Mouse (Mus musculus): ENCODE measurements around the gene Ndufv3. TPM values are rescaled to one million over a fixed set of nuclear protein-coding genes. Genes with fewer than 3 reads are reported as not detected.

Ndufv3 gene
- total and polyA plus RNA-seq, 3 experiments: 158 to 1,046 (median 189) TPM

Other genes starting within 250 kb of the Ndufv3 start
- gene Rsph1, start 242.7 kb upstream of the Ndufv3 start, total RNA-seq (2012; rRNA removed): 1.3 and 2.0 TPM in 2 replicates
- 1 to 10 TPM in 1 of 2 experiments, not detected in 1; 3.6 TPM for gene Rsph1, start 242.7 kb upstream of the Ndufv3 start, polyA plus RNA-seq (2012; ENCODE audit: insufficient read depth in 1 of 2, insufficient read length in 2 of 2, low read depth in 1 of 2, low replicate concordance in 2 of 2, missing spikeins in 1 of 2)
- gene Slc37a1, start 233.3 kb upstream of the Ndufv3 start, total RNA-seq (2012; rRNA removed): 10.3 and 15.0 TPM in 2 replicates
- gene Slc37a1, start 233.3 kb upstream of the Ndufv3 start, polyA plus RNA-seq (2012; ENCODE audit: insufficient read depth in 1 of 2, insufficient read length in 2 of 2, low read depth in 1 of 2, low replicate concordance in 2 of 2, missing spikeins in 1 of 2): 10 to 100 TPM in 1 of 2 experiments, not detected in 1; 14.2 TPM
- 0.20 TPM in 1 of 2 replicates, not detected in the other for gene Pde9a, start 133.9 kb upstream of the Ndufv3 start, total RNA-seq (2012; rRNA removed)
- gene Pde9a, start 133.9 kb upstream of the Ndufv3 start, polyA plus RNA-seq (2012; ENCODE audit: insufficient read depth in 1 of 2, insufficient read length in 2 of 2, low read depth in 1 of 2, low replicate concordance in 2 of 2, missing spikeins in 1 of 2): under 1 TPM in 1 of 2 experiments, not detected in 1; 0.56 TPM
- 104 and 118 TPM in 2 replicates for gene Wdr4, start 135 bp upstream of the Ndufv3 start, total RNA-seq (2012; rRNA removed)
- gene Wdr4, start 135 bp upstream of the Ndufv3 start, polyA plus RNA-seq (2012; ENCODE audit: insufficient read depth in 1 of 2, insufficient read length in 2 of 2, low read depth in 1 of 2, low replicate concordance in 2 of 2, missing spikeins in 1 of 2): 100 to 1,000 TPM in 1 of 2 experiments, not detected in 1; 109 TPM
- gene Pknox1, start 44.6 kb downstream of the Ndufv3 start, total RNA-seq (2012; rRNA removed): 13.2 and 16.1 TPM in 2 replicates
- gene Pknox1, start 44.6 kb downstream of the Ndufv3 start, polyA plus RNA-seq (2012; ENCODE audit: insufficient read depth in 1 of 2, insufficient read length in 2 of 2, low read depth in 1 of 2, low replicate concordance in 2 of 2, missing spikeins in 1 of 2): 10 to 100 TPM; 13.6 to 34.1 TPM
- gene Cbs, start 117.1 kb downstream of the Ndufv3 start, total RNA-seq (2012; rRNA removed): 11.2 and 13.7 TPM in 2 replicates
- gene Cbs, start 117.1 kb downstream of the Ndufv3 start, polyA plus RNA-seq (2012; ENCODE audit: insufficient read depth in 1 of 2, insufficient read length in 2 of 2, low read depth in 1 of 2, low replicate concordance in 2 of 2, missing spikeins in 1 of 2): 10 to 100 TPM in 1 of 2 experiments, not detected in 1; 16.8 TPM
- gene U2af1, start 138.8 kb downstream of the Ndufv3 start, total RNA-seq (2012; rRNA removed): 211 and 214 TPM in 2 replicates
- gene U2af1, start 138.8 kb downstream of the Ndufv3 start, polyA plus RNA-seq (2012; ENCODE audit: insufficient read depth in 1 of 2, insufficient read length in 2 of 2, low read depth in 1 of 2, low replicate concordance in 2 of 2, missing spikeins in 1 of 2): 100 to 1,000 TPM; 498 to 928 TPM
- gene Cryaa, start 157.7 kb downstream of the Ndufv3 start, total RNA-seq (2012; rRNA removed): not detected in 2 replicates
- not detected for gene Cryaa, start 157.7 kb downstream of the Ndufv3 start, polyA plus RNA-seq (2012; ENCODE audit: insufficient read depth in 1 of 2, insufficient read length in 2 of 2, low read depth in 1 of 2, low replicate concordance in 2 of 2, missing spikeins in 1 of 2)

Measured in MEL (cell line).